Mouse (Mus musculus) activated CD4-positive, CD25-positive, alpha-beta regulatory T cell (primary cell): ENCODE results near the gene Rnft1. TPM values are rescaled to one million over a fixed set of nuclear protein-coding genes. Genes with fewer than 3 reads are reported as not detected.

Experiments used
- polyA plus RNA-seq, 2 experiments: library from polyadenylated mRNA; unstranded; fragments of 100-300 nt; shearing (Covaris generic); gene quantifications; one replicate each; pipeline ENCODE4 v1.2.1; 2017

Rnft1 gene
- polyA plus RNA-seq: 10 to 100 TPM; 47.6 to 57.9 TPM

GRCm38 (mm10) chr11:86484101-86484868 is at the start of gene Rnft1:
Rnft1 (plus strand) TSS chr11:86484657.

GRCm38 (mm10) chr11:86544639-86545299 is 60.3 kb downstream of the Rnft1 start, which contains the start of the genes Rps6kb1 and Tubd1:
Rps6kb1 (minus strand) TSS chr11:86544805.
Tubd1 (plus strand) TSS chr11:86544991.

Other genes starting within 250 kb of the Rnft1 start
- 10 to 100 TPM; 14.0 to 14.1 TPM for gene Ints2, start 227.1 kb upstream of the Rnft1 start, polyA plus RNA-seq
- 10 to 100 TPM; 19.5 to 21.3 TPM for gene Med13, start 127.1 kb upstream of the Rnft1 start, polyA plus RNA-seq
- gene Rps6kb1, start 60.1 kb downstream of the Rnft1 start, polyA plus RNA-seq: 10 to 100 TPM; 43.0 to 56.0 TPM
- gene Tubd1, start 60.3 kb downstream of the Rnft1 start, polyA plus RNA-seq: 1 to 10 TPM; 8.1 to 9.2 TPM
- 100 to 1,000 TPM; 184 to 281 TPM for gene Vmp1, start 199.2 kb downstream of the Rnft1 start, polyA plus RNA-seq
- gene Ptrh2, start 199.3 kb downstream of the Rnft1 start, polyA plus RNA-seq: 1 to 10 TPM; 8.5 to 9.0 TPM